Mouse (Mus musculus) CH12.LX (cell line): ENCODE results near the gene Oprd1.

Source experiments
- CTCF ChIP-seq, 2 experiments: IDR thresholded peaks in 1 of 2; conservative IDR thresholded peaks in 1 of 2; 2 replicates each; pipeline ENCODE4 v1.5.1; 2011 to 2012; ENCODE audit warnings: low read depth in 2 of 2, low read length in 2 of 2, improper control_type of control experiment in 1 of 2, inconsistent platforms in 1 of 2, mild to moderate bottlenecking in 1 of 2, moderate library complexity in 1 of 2
- EP300 ChIP-seq: IDR thresholded peaks from 2 replicates; pipeline ENCODE4 v1.6.1; 2011; ENCODE audit warnings: low read length, improper control_type of control experiment
- MAX ChIP-seq: IDR thresholded peaks from 2 replicates; pipeline ENCODE4 v1.6.1; 2011; ENCODE audit warnings: low read length, improper control_type of control experiment
- MXI1 ChIP-seq: IDR thresholded peaks from 2 replicates; pipeline ENCODE4 v1.6.1; 2011; ENCODE audit warnings: mild to moderate bottlenecking, low read depth, low read length, improper control_type of control experiment
- POLR2A ChIP-seq: IDR thresholded peaks from 2 replicates; pipeline ENCODE4 v1.6.1; 2011; ENCODE audit warnings: low read depth, mild to moderate bottlenecking, improper control_type of control experiment, low read length
- TBP ChIP-seq: conservative IDR thresholded peaks from 2 replicates; pipeline ENCODE4 v1.6.1; 2011; ENCODE audit warnings: low read depth, low read length, improper control_type of control experiment

DNA sequence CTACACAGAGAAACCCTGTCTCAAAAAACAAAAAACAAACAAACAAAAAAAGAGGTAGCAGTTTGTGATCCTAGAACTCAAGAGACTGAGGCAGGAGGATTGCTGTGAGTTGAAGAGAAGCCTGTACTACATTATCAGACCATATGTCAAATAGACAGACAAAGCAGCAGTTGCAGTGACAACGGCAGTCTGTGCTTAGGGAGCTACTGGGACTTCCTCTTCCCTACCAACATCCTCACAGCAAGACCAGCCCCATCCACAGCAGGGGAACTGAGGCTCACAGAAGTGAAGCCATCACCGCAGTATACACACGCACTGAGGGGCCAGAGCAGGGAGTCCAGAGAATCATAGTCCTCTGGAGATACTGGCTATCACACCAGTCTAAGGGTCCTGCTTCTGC is 78.7 kb downstream of the Oprd1 start:
- TF ChIP-seq MXI1 (no peak), POLR2A (no peak), TBP (no peak), CTCF (conservative IDR thresholded peaks at IDR 0.05 in 1 of 2, IDR thresholded peaks at IDR 0.05 in 1 of 2; ENCODE audit: low read depth in 2 of 2, low read length in 2 of 2) (no peak), EP300 (no peak), MAX (no peak)
